Mouse (Mus musculus): ENCODE measurements around the gene Hoxd1.

GRCm38 (mm10) chr2:74722949-74723348, 39.8 kb upstream of the Hoxd1 start:
- TF ChIP-seq EP300 (IDR thresholded peaks at IDR 0.05; ENCODE audit: insufficient read depth, low read depth, low read length) (no peak), POLR2A (IDR thresholded peaks at IDR 0.05; ENCODE audit: insufficient read depth, low read depth, low read length) (no peak), CTCF (IDR thresholded peaks at IDR 0.05) (no peak)
